Mouse (Mus musculus) ovary, postnatal 14 days (tissue): ENCODE results near the gene Frem1.
A peak's percentile ranks its signal among the peaks of the same experiment; 100 is the strongest.

Experiments
- DNase-seq: peaks from one replicate; pipeline ENCODE4 v3.0.0; 2022; ENCODE audit warnings: low spot score

Gene Frem1

GRCm38 (mm10) chr4:83051634-83052577 lies at the start of gene Frem1:
Gene Frem1, minus strand, starts transcription at chr4:83052339.
- DNase-seq, result peak; percentile 37

- DNase-seq, result no peak
Observed at GRCm38 (mm10) chr4:83099025-83099424, 46.9 kb upstream of the Frem1 start.

GRCm38 (mm10) chr4:83093941-83094340 lies 41.8 kb upstream of the Frem1 start:
- no peak for DNase-seq

- peak; percentile 18 for DNase-seq
Observed at GRCm38 (mm10) chr4:83090691-83091448, 38.7 kb upstream of the Frem1 start.

- no peak for DNase-seq
Observed at GRCm38 (mm10) chr4:83080364-83081174, 28.4 kb upstream of the Frem1 start.

- no peak for DNase-seq
Observed at GRCm38 (mm10) chr4:83064191-83064590, 12.1 kb upstream of the Frem1 start.

GRCm38 (mm10) chr4:83061564-83061963 lies 9.4 kb upstream of the Frem1 start:
- DNase-seq, result no peak

GRCm38 (mm10) chr4:83058617-83059016 lies 6.5 kb upstream of the Frem1 start:
- no peak for DNase-seq

- no peak for DNase-seq
Observed at GRCm38 (mm10) chr4:83058182-83058581, 6.0 kb upstream of the Frem1 start.

- no peak for DNase-seq
Observed at GRCm38 (mm10) chr4:83056496-83056895, 4.4 kb upstream of the Frem1 start.

- no peak for DNase-seq
Observed at GRCm38 (mm10) chr4:83055444-83055843, 3.3 kb upstream of the Frem1 start.

GRCm38 (mm10) chr4:83053206-83053605 lies 1.1 kb upstream of the Frem1 start:
- no peak for DNase-seq

- no peak for DNase-seq
Observed at GRCm38 (mm10) chr4:83051176-83051575, 963 bp downstream of the Frem1 start.

GRCm38 (mm10) chr4:83050151-83050796 lies 1.9 kb downstream of the Frem1 start:
- DNase-seq, result no peak

GRCm38 (mm10) chr4:83049288-83049687 lies 2.9 kb downstream of the Frem1 start:
- DNase-seq, result no peak

- no peak for DNase-seq
Observed at GRCm38 (mm10) chr4:83048561-83048960, 3.6 kb downstream of the Frem1 start.

GRCm38 (mm10) chr4:83046806-83047205 lies 5.3 kb downstream of the Frem1 start:
- DNase-seq, result no peak

- no peak for DNase-seq
Observed at GRCm38 (mm10) chr4:83046069-83046468, 6.1 kb downstream of the Frem1 start.

GRCm38 (mm10) chr4:83045266-83045665 lies 6.9 kb downstream of the Frem1 start:
- DNase-seq, result no peak

- DNase-seq, result no peak
Observed at GRCm38 (mm10) chr4:83040780-83041179, 11.4 kb downstream of the Frem1 start.

- DNase-seq, result no peak
Observed at GRCm38 (mm10) chr4:83032780-83033179, 19.4 kb downstream of the Frem1 start.

- no peak for DNase-seq
Observed at GRCm38 (mm10) chr4:83031591-83031990, 20.5 kb downstream of the Frem1 start.
